Mouse (Mus musculus) layer of hippocampus, postnatal 10 days (tissue): ENCODE results near the gene Nol3. TPM values are rescaled to one million over a fixed set of nuclear protein-coding genes. Genes with fewer than 3 reads are reported as not detected.

Experiments
- microRNA-seq, 2 experiments: library from miRNA; unstranded; fragments of <30 nt; microRNA quantifications; one replicate each; pipeline ENCODE4 v1.2.0; 2021
- total RNA-seq, 2 experiments: library from RNA; stranded (reverse); gene quantifications; 2 replicates each; pipeline ENCODE4 v1.2.3; 2021

The Nol3 gene
- total RNA-seq, 2 experiments from 2014 or later = 3.6 to 3.7 TPM

Small RNAs within 50 kb of the gene (microRNA-seq; reads per million reads assigned to microRNA genes)
- gene Gm27320 (0 reads per million in 2 experiments), gene Mir328 (3,580 to 3,773 reads per million in 2 experiments)

Other genes starting within 250 kb of the Nol3 start
- gene Ces3a, start 227.5 kb upstream of the Nol3 start, total RNA-seq = not detected
- gene Ces3b, start 192.4 kb upstream of the Nol3 start, total RNA-seq = not detected
- not detected for gene Ces4a, start 144.3 kb upstream of the Nol3 start, total RNA-seq
- gene Cbfb, start 105.5 kb upstream of the Nol3 start, total RNA-seq = 10 to 100 TPM; 32.1 to 35.7 TPM
- 10 to 100 TPM; 24.5 to 26.6 TPM for gene D230025D16Rik, start 51.0 kb upstream of the Nol3 start, total RNA-seq
- gene B3gnt9, start 21.0 kb upstream of the Nol3 start, total RNA-seq = 1 to 10 TPM; 3.4 to 4.2 TPM
- 1 to 10 TPM; 6.5 to 8.9 TPM for gene Tradd, start 11.5 kb upstream of the Nol3 start, total RNA-seq
- under 1 TPM; 0.45 to 0.87 TPM for gene Fbxl8, start 11.5 kb upstream of the Nol3 start, total RNA-seq
- gene Hsf4, start 6.3 kb upstream of the Nol3 start, total RNA-seq = under 1 TPM; 0.57 to 0.83 TPM
- gene 4931428F04Rik, start 13.7 kb downstream of the Nol3 start, total RNA-seq = 10 to 100 TPM; 60.0 to 60.5 TPM
- 1 to 10 TPM; 3.7 to 5.9 TPM for gene Exoc3l, start 20.0 kb downstream of the Nol3 start, total RNA-seq
- 10 to 100 TPM; 31.9 to 33.5 TPM for gene E2f4, start 21.5 kb downstream of the Nol3 start, total RNA-seq
- 1 to 10 TPM; 1.2 to 2.0 TPM for gene Elmo3, start 29.5 kb downstream of the Nol3 start, total RNA-seq
- gene Lrrc29, start 50.1 kb downstream of the Nol3 start, total RNA-seq = 1 to 10 TPM; 4.9 to 6.7 TPM
- gene Tmem208, start 50.2 kb downstream of the Nol3 start, total RNA-seq = 10 to 100 TPM; 43.4 to 46.6 TPM
- 1 to 10 TPM; 3.3 to 3.6 TPM for gene Fhod1, start 71.8 kb downstream of the Nol3 start, total RNA-seq
- gene Slc9a5, start 72.7 kb downstream of the Nol3 start, total RNA-seq = 10 to 100 TPM; 11.6 to 13.6 TPM
- gene Plekhg4, start 97.1 kb downstream of the Nol3 start, total RNA-seq = 1 to 10 TPM; 1.8 to 1.9 TPM
- not detected for gene Kctd19, start 137.4 kb downstream of the Nol3 start, total RNA-seq
- 1 to 10 TPM in 1 of 2 experiments, under 1 TPM in 1; 0.98 to 1.4 TPM for gene Lrrc36, start 137.4 kb downstream of the Nol3 start, total RNA-seq
- gene Tppp3, start 195.4 kb downstream of the Nol3 start, total RNA-seq = 10 to 100 TPM; 34.5 to 40.0 TPM
- 10 to 100 TPM; 17.5 to 20.4 TPM for gene Zdhhc1, start 220.8 kb downstream of the Nol3 start, total RNA-seq
- under 1 TPM in 1 of 2 experiments, not detected in 1; 0.18 TPM for gene Hsd11b2, start 242.6 kb downstream of the Nol3 start, total RNA-seq